ENCODE assay signal across 10 mouse cellular contexts in genomic region chr1:157439973-157440641, GRCm38 (mm10). TPM values are rescaled to one million over a fixed set of nuclear protein-coding genes. Genes with fewer than 3 reads are reported as not detected.
DNase-seq lines count a peak whose midpoint lies in the region; ATAC-seq and TF ChIP-seq lines count a peak whose summit lies in the region.
"Had no signal": no experiment of that assay in that cellular context is flagged by ENCODE, and none has a peak within 500 bp of the region (broad histone marks: within the 10 kb centered on the region; RNA-seq: fewer than 3 reads in every experiment).

No protein-coding gene starts in this region.

- no peaks in the 10 kb centered on the region for H3K9me3 ChIP-seq in heart, embryonic 15.5 days (replicated peaks)
- H3K9me3 ChIP-seq in hindbrain, embryonic 13.5 days: no peaks in the 10 kb centered on the region
- H3K9me3 ChIP-seq: G1E had no signal

- WGBS in heart, embryonic 15.5 days: 13% methylated on average over 14 of the region's 14 CpGs
- WGBS in heart, adult 2 months: 55% methylated on average over 14 of the region's 14 CpGs
- 4% methylated on average over 14 of the region's 14 CpGs for WGBS in hindbrain, embryonic 13.5 days

- no peak for ATAC-seq in heart, embryonic 15.5 days (replicated peaks; ENCODE audit: insufficient number of reproducible peaks, insufficient read depth, low FRiP score, low read depth)
- ATAC-seq in hindbrain, embryonic 13.5 days (ENCODE audit: low FRiP score): peak; percentile 75

- TF ChIP-seq POLR2A in heart, adult 2 months (IDR thresholded peaks at IDR 0.05; ENCODE audit: insufficient read depth, low read depth, low read length): no peak
- TF ChIP-seq POLR2A in brain, embryonic 14.5 days (IDR thresholded peaks at IDR 0.05; ENCODE audit: borderline replicate concordance, extremely low read depth, insufficient read depth, insufficient read length, poor library complexity, severe bottlenecking): no peak
- no peak for TF ChIP-seq POLR2A in myocyte (IDR thresholded peaks at IDR 0.05; ENCODE audit: insufficient read length, low read depth)

- DNase-seq in heart, adult 2 months: no peak
- DNase-seq in brain, embryonic 14.5 days (ENCODE audit: low read depth): peak; percentile 93
- no peak for DNase-seq in thymus, postnatal 0 days (ENCODE audit: low spot score)
- no peak for DNase-seq in thymus, postnatal 25 days
- no peak for DNase-seq in gastrocnemius, postnatal 36 days

- H3K79me2 ChIP-seq in heart, adult 2 months (replicated peaks; ENCODE audit: control insufficient read depth, insufficient read depth, low read length): no peaks in the 10 kb centered on the region
- H3K79me2 ChIP-seq in myocyte (ENCODE audit: control insufficient read depth, insufficient read depth): no peaks in the 10 kb centered on the region

- H3K27ac ChIP-seq in heart, embryonic 15.5 days: 0 out of 2 replicates have a peak overlapping the region, but pooled peaks have one; percentile 18
- no peak overlapping the region; the same call in 1 of the 2 replicates for H3K27ac ChIP-seq in heart, adult 2 months
- peak overlapping the region; percentile 77 for H3K27ac ChIP-seq in hindbrain, embryonic 13.5 days
- H3K27ac ChIP-seq: left cerebral cortex, adult 2 months had no signal

- TF ChIP-seq EP300 in heart, adult 2 months (IDR thresholded peaks at IDR 0.05; ENCODE audit: insufficient read depth, low read depth, low read length): no peak

- H3K36me3 ChIP-seq in heart, embryonic 15.5 days: no peaks in the 10 kb centered on the region
- H3K36me3 ChIP-seq in heart, adult 2 months (ENCODE audit: control insufficient read depth, insufficient read depth, low read length): peaks cover 9% of the 10 kb centered on the region
- H3K36me3 ChIP-seq in hindbrain, embryonic 13.5 days: no peaks in the 10 kb centered on the region
- no peaks in the 10 kb centered on the region for H3K36me3 ChIP-seq in myocyte (ENCODE audit: control insufficient read depth, insufficient read depth)
- H3K36me3 ChIP-seq: G1E had no signal

- H3K9ac ChIP-seq in heart, embryonic 15.5 days: no peak overlapping the region
- no peak overlapping the region for H3K9ac ChIP-seq in heart, adult 2 months (ENCODE audit: low read depth, low read length)
- H3K9ac ChIP-seq in hindbrain, embryonic 13.5 days: peak overlapping the region; percentile 19; the same call in 1 of the 2 replicates

- H3K4me3 ChIP-seq in heart, embryonic 15.5 days: no peak overlapping the region
- H3K4me3 ChIP-seq in heart, adult 2 months: no peak overlapping the region
- peak overlapping the region; percentile 20 for H3K4me3 ChIP-seq in hindbrain, embryonic 13.5 days
- H3K4me3 ChIP-seq in myocyte: no peak overlapping the region
- H3K4me3 ChIP-seq: left cerebral cortex, adult 2 months had no signal

- no peak for TF ChIP-seq CTCF in heart, adult 2 months (IDR thresholded peaks at IDR 0.05)
- TF ChIP-seq CTCF in brain, embryonic 14.5 days (IDR thresholded peaks at IDR 0.05; ENCODE audit: borderline replicate concordance, extremely low read depth, insufficient read depth, insufficient read length): no peak

- H3K4me1 ChIP-seq in heart, embryonic 15.5 days (replicated peaks): peaks cover 38% of the 10 kb centered on the region
- H3K4me1 ChIP-seq in heart, adult 2 months (ENCODE audit: control insufficient read depth, insufficient read depth, low read length): peaks cover 8% of the 10 kb centered on the region
- peaks cover 40% of the 10 kb centered on the region for H3K4me1 ChIP-seq in hindbrain, embryonic 13.5 days (replicated peaks)

- peak overlapping the region; percentile 14; the same call in 1 of the 2 replicates for H3K4me2 ChIP-seq in heart, embryonic 15.5 days
- H3K4me2 ChIP-seq in hindbrain, embryonic 13.5 days: peak overlapping the region; percentile 44
- H3K4me2 ChIP-seq in myocyte (ENCODE audit: low read depth): peak overlapping the region; percentile 14

- no peak overlapping the region for H3ac ChIP-seq in myocyte (ENCODE audit: control insufficient read depth, insufficient read length)

- H3K27me3 ChIP-seq in heart, embryonic 15.5 days: no peaks in the 10 kb centered on the region
- no peaks in the 10 kb centered on the region for H3K27me3 ChIP-seq in heart, adult 2 months (ENCODE audit: control insufficient read depth, insufficient read depth, low read length)
- H3K27me3 ChIP-seq in hindbrain, embryonic 13.5 days: no peaks in the 10 kb centered on the region
- no peaks in the 10 kb centered on the region for H3K27me3 ChIP-seq in myocyte (ENCODE audit: control insufficient read depth, insufficient read depth, insufficient read length)

- intact Hi-C loops in heart, adult 2 months (cut with DNase I): no loop called here
- intact Hi-C loops in gastrocnemius, postnatal 36 days (cut with DNase I): no loop called here

TF ChIP-seq in myocyte, 11 proteins besides CTCF, POLR2A, EP300 and RAD21:
- TF ChIP-seq TCF12 (IDR thresholded peaks at IDR 0.05; ENCODE audit: insufficient read depth, poor library complexity, severe bottlenecking): no peak
- TF ChIP-seq MYOG (IDR thresholded peaks at IDR 0.05; ENCODE audit: control insufficient read depth in 1 of 3, insufficient read depth in 1 of 3, insufficient read length in 2 of 3, low read depth in 2 of 3): peak in 1 of 3 experiments; percentile 8
- peak in 1 of 3 experiments; percentile 43 for TF ChIP-seq MYOD1 (IDR thresholded peaks at IDR 0.05; ENCODE audit: control insufficient read depth in 1 of 3, insufficient read length in 2 of 3, low read depth in 2 of 3)
- TF ChIP-seq TCF3 (IDR thresholded peaks at IDR 0.05; ENCODE audit: insufficient read length, low read depth): no peak

RNA-seq across cellular contexts. Expression of gene Cryzl2, which starts 18.3 kb away (rescaled TPM):
- polyA plus RNA-seq in heart, embryonic 15.5 days (2015; fragmentation: Nextera tagmentation; extraction: Ambion mirVana): 27.1 and 30.5 TPM in 2 replicates
- total RNA-seq in heart, adult 2 months (2021): 1 to 10 TPM; 8.4 to 9.5 TPM
- polyA plus RNA-seq in heart, adult 2 months (2012; rRNA removed): 15.2 and 21.8 TPM in 2 replicates
- polyA plus RNA-seq in brain, embryonic 14.5 days (2012; rRNA removed): 9.1 and 10.4 TPM in 2 replicates
- 6.8 and 8.8 TPM in 2 replicates for polyA plus RNA-seq in hindbrain, embryonic 13.5 days (2015; fragmentation: Nextera tagmentation; extraction: Ambion mirVana)
- 0.12 TPM for polyA plus RNA-seq in myocyte (2012; fragmentation: generic; extraction: Trizol)
- 10.1 and 10.5 TPM in 2 replicates for polyA plus RNA-seq in thymus, postnatal 0 days (2015; fragmentation: Nextera tagmentation; extraction: Ambion mirVana)
- total RNA-seq in gastrocnemius, postnatal 36 days (2021): under 1 TPM; 0.20 to 0.57 TPM
- polyA plus RNA-seq: G1E had no signal

RNA-seq across cellular contexts. Expression of gene Rasal2, which starts 27.7 kb away (rescaled TPM):
- polyA plus RNA-seq in heart, embryonic 15.5 days (2015; fragmentation: Nextera tagmentation; extraction: Ambion mirVana): 16.0 and 17.8 TPM in 2 replicates
- 10 to 100 TPM; 22.2 to 23.2 TPM for total RNA-seq in heart, adult 2 months (2021)
- 5.1 and 10.7 TPM in 2 replicates for polyA plus RNA-seq in heart, adult 2 months (2012; rRNA removed)
- polyA plus RNA-seq in brain, embryonic 14.5 days (2012; rRNA removed): 29.5 and 39.9 TPM in 2 replicates
- polyA plus RNA-seq in hindbrain, embryonic 13.5 days (2015; fragmentation: Nextera tagmentation; extraction: Ambion mirVana): 45.1 and 47.0 TPM in 2 replicates
- 4.1 TPM for polyA plus RNA-seq in myocyte (2012; fragmentation: generic; extraction: Trizol)
- 2.4 and 3.9 TPM in 2 replicates for polyA plus RNA-seq in thymus, postnatal 0 days (2015; fragmentation: Nextera tagmentation; extraction: Ambion mirVana)
- total RNA-seq in gastrocnemius, postnatal 36 days (2021): 1 to 10 TPM; 5.4 to 9.0 TPM
